Mouse (Mus musculus): Measurements from ENCODE around the gene Gpm6b. TPM values are rescaled to one million over a fixed set of nuclear protein-coding genes. Genes with fewer than 3 reads are reported as not detected.

The Gpm6b gene
- 238 and 260 TPM in 2 replicates for polyA plus RNA-seq (2015; fragmentation: Nextera tagmentation; extraction: Ambion mirVana)

DNA sequence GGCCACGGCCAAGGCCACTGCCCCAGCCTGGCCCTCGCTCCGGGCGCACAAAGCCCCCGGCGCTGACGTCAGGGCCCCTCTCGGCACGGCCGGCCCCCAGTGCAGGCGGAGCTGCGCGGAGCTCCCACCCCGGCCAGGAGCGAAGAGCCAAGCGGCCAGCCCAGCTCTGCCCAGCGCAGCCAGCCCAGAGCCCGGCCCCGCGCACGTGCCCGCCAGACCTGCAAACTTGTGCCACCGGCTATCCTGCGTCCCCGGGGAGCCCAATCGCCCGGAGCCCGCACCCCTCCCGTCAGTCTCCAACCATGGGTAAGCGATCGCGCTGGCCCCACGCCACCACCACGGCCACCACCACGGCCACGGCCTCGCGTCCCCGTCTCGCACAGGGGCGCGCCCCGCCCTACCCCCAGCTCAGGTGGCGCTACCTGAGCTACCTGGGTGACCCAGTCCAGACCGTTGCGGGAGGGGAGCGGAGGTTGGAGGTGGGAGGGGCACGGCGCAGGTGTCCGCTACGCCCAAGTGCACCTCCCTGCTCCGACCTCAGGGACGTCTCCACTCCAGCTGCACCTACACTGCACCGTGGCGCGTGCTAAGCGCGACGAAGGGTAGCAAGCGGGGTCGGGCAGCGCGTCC, at the start of gene Gpm6b:
Gene Gpm6b, plus strand, starts transcription at position 81 of the 630 bp plus-strand sequence.
- peak within 1 kb of the TSS; percentile 78 for H3K4me2 ChIP-seq
- peak; percentile 91 for ATAC-seq (ENCODE audit: low FRiP score)

DNA sequence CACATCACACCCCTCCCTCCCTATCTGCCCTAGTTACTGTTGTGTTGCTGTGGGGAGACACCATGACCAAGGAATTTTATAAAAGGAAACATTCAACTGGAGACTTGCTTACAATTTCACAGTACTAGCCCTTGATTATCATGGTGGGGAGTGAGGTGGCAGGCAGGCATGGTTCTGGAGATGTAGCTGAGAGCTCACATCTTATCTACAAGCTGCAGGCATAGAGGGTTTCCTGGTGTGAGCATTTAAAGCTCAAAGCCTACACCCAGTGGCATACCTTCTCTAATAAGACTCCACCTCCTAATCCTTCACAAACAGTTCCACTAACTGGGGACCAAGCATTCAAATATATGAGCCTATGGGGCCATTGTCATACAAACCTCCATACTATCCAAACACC, 42.4 kb upstream of the Gpm6b start:
- H3K27me3 ChIP-seq (replicated peaks) = no peaks in the 10 kb centered on the region
- no peaks in the 10 kb centered on the region for H3K4me1 ChIP-seq
- no peak overlapping the region for H3K27ac ChIP-seq (replicated peaks)

More for the DNA sequence above, at the start of gene Gpm6b:
- Histone ChIP-seq H3K9ac (replicated peaks) (peak within 1 kb of the TSS; percentile 62), H3K4me3 (replicated peaks) (peak within 1 kb of the TSS; percentile 55), H3K27ac (replicated peaks) (peak within 1 kb of the TSS; percentile 56), H3K9me3 (replicated peaks) (no peaks in the 10 kb centered on the region), H3K36me3 (no peaks in the 10 kb centered on the region), H3K4me1 (peaks cover 8% of the 10 kb centered on the region; the same call in 1 of the 2 replicates), H3K27me3 (replicated peaks) (peaks cover 13% of the 10 kb centered on the region; the same call in 1 of the 2 replicates)
- WGBS = 27% methylated on average over 61 of the region's 63 CpGs

DNA sequence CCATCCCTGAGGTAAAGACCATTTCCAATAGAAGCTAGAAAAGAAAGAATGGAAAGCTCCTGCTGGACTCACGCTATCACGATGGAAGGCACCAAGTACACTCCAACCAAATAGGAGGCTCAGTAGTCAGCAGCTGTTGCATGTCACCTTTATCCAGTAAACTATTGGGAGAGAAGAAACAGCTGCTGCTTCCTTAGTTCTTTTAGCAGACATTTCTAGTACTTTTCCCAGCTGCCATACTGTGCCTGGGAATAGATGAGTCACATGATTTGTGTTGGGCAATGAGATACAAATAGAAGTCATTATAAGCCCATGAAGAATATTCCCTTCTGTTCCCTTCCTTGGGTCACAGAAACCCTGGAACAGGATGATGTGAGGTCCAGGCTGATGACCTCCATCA, 40.4 kb upstream of the Gpm6b start:
- Histone ChIP-seq H3K27me3 (replicated peaks) (no peaks in the 10 kb centered on the region), H3K27ac (replicated peaks) (no peak overlapping the region), H3K4me1 (no peaks in the 10 kb centered on the region), H3K36me3 (no peaks in the 10 kb centered on the region), H3K4me2 (no peak overlapping the region), H3K9me3 (replicated peaks) (no peaks in the 10 kb centered on the region), H3K4me3 (replicated peaks) (no peak overlapping the region), H3K9ac (replicated peaks) (no peak overlapping the region)
- ATAC-seq (ENCODE audit: low FRiP score) = no peak
- 93% methylated on average over 2 of the region's 2 CpGs for WGBS

More for the DNA sequence above, 42.4 kb upstream of the Gpm6b start:
- Histone ChIP-seq H3K9me3 (replicated peaks) (no peaks in the 10 kb centered on the region), H3K4me3 (replicated peaks) (no peak overlapping the region), H3K36me3 (no peaks in the 10 kb centered on the region), H3K4me2 (no peak overlapping the region), H3K9ac (replicated peaks) (no peak overlapping the region)
- no peak for ATAC-seq (ENCODE audit: low FRiP score)

DNA sequence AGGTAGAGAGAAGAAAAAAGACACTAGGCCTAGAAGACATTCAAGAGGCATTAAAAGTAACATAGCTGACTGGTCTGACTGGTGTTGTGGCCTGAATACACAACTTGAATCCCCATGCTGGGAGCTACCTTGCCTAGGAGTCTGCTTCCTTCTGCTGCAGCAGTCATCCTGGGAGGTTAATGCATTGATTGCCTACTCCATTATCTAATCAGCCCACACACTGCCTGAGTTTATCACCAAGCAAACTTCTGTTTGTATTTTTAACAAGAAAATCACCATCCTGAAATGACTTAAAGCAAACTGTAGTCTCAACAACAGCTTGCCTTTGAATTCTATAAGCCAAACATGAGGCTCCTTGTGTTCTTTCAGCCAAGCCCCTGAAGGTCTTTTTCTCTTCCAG, 38.9 kb upstream of the Gpm6b start:
- Histone ChIP-seq H3K4me3 (replicated peaks) (no peak overlapping the region), H3K4me2 (no peak overlapping the region), H3K9me3 (replicated peaks) (no peaks in the 10 kb centered on the region), H3K36me3 (no peaks in the 10 kb centered on the region), H3K27me3 (replicated peaks) (no peaks in the 10 kb centered on the region), H3K4me1 (no peaks in the 10 kb centered on the region), H3K9ac (replicated peaks) (no peak overlapping the region), H3K27ac (replicated peaks) (no peak overlapping the region)
- ATAC-seq (ENCODE audit: low FRiP score) = no peak

DNA sequence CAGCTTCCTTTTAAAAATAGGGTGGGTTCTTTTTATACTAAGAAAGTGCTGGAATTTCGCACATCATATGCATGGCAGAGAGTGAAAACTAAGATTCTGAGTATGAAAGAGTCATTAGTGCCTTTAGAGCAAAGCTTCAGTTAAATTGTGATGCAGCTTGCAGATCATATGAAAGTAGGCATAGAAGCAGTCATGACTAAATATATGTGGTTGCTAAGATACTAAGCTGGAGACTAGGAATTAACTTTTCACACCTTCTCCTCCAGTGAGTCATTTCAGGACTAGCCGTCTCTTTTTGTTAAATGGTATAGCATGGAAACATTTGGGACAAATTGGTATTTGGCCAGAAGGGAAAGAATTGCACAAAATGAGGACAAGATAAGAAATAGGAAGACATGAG, 24.1 kb upstream of the Gpm6b start:
- H3K27me3 ChIP-seq (replicated peaks) = peaks cover 12% of the 10 kb centered on the region
- H3K36me3 ChIP-seq = no peaks in the 10 kb centered on the region

DNA sequence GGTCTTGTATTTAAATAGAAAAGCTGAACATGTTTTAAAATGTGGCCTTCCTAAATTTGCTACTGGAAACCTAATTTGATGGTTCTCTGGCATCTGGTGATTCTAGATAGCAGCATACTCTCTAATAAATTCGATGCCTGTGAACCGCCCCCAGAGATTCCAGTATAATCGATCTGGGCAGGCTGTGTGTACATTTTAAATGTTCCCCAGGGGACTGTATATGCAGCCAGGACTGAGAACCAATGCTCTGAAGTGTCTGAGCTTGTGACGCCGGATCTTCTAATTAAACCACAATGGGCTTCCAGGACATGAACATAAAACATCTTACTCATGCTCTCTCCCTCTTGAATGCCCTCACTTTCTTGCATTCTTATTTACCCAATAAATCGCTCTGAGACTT, 22.5 kb upstream of the Gpm6b start:
- peaks cover 12% of the 10 kb centered on the region for H3K27me3 ChIP-seq (replicated peaks)
- H3K9me3 ChIP-seq (replicated peaks) = no peaks in the 10 kb centered on the region
- no peak overlapping the region for H3K4me3 ChIP-seq (replicated peaks)
- H3K4me1 ChIP-seq = no peaks in the 10 kb centered on the region
- no peaks in the 10 kb centered on the region for H3K36me3 ChIP-seq
- no peak overlapping the region for H3K4me2 ChIP-seq
- ATAC-seq (ENCODE audit: low FRiP score) = no peak
- H3K9ac ChIP-seq (replicated peaks) = no peak overlapping the region
- no peak overlapping the region for H3K27ac ChIP-seq (replicated peaks)
- WGBS = 42% methylated on average over 6 of the region's 6 CpGs

More for the DNA sequence above, 24.1 kb upstream of the Gpm6b start:
- no peaks in the 10 kb centered on the region for H3K4me1 ChIP-seq
- H3K4me3 ChIP-seq (replicated peaks) = no peak overlapping the region
- H3K4me2 ChIP-seq = no peak overlapping the region
- ATAC-seq (ENCODE audit: low FRiP score) = no peak
- WGBS = 79% methylated on average over 2 of the region's 2 CpGs
- H3K9ac ChIP-seq (replicated peaks) = no peak overlapping the region
- no peaks in the 10 kb centered on the region for H3K9me3 ChIP-seq (replicated peaks)
- no peak overlapping the region for H3K27ac ChIP-seq (replicated peaks)

DNA sequence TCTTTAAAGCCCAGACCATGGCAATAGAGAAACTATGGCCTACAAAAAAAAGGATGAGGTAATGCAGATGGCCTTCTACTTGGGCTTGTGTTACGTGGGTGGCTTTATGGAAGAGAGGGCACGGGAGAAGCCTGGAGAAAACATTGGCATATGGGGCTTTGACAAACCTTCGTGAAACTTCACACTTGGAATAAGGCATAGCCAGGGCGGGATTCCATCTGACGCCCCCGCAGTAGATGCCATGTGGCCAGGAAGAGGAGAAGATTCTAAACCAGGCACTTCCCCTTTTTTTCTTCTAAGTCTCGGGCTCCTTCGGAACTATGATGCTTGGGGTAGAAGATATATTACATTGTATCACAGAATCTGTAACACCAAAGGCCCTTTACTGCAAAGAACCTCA, 22.0 kb upstream of the Gpm6b start:
- no peak overlapping the region for H3K27ac ChIP-seq (replicated peaks)
- 81% methylated on average over 8 of the region's 8 CpGs for WGBS
- ATAC-seq (ENCODE audit: low FRiP score) = no peak
- H3K9me3 ChIP-seq (replicated peaks) = no peaks in the 10 kb centered on the region
- H3K36me3 ChIP-seq = no peaks in the 10 kb centered on the region
- no peak overlapping the region for H3K4me3 ChIP-seq (replicated peaks)
- H3K9ac ChIP-seq (replicated peaks) = no peak overlapping the region
- H3K4me2 ChIP-seq = no peak overlapping the region
- no peaks in the 10 kb centered on the region for H3K4me1 ChIP-seq
- peaks cover 12% of the 10 kb centered on the region for H3K27me3 ChIP-seq (replicated peaks)

DNA sequence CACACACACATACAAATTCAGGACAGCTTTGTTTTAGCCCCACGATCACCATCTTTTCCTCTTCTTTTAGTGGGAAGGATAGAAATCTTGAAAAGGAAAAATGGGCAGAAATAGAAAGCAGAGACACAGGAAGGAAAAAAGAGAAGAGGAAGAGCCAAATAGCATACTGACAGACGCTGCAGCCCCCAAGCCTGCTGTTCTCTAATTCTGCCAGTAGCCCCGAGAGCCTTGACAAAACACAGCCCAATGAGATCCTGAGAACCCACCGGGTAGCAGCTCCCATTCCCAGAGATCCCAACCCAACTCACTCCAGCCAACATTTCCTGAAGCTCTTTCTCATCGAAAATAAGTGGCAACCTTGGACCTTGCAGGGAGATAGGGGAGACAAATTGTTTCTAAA, 19.4 kb upstream of the Gpm6b start:
- H3K4me3 ChIP-seq (replicated peaks) = no peak overlapping the region
- H3K27ac ChIP-seq (replicated peaks) = no peak overlapping the region
- 67% methylated on average over 5 of the region's 5 CpGs for WGBS
- no peak overlapping the region for H3K4me2 ChIP-seq
- peaks cover 12% of the 10 kb centered on the region for H3K27me3 ChIP-seq (replicated peaks)
- no peaks in the 10 kb centered on the region for H3K4me1 ChIP-seq
- no peaks in the 10 kb centered on the region for H3K36me3 ChIP-seq
- ATAC-seq (ENCODE audit: low FRiP score) = no peak
- H3K9me3 ChIP-seq (replicated peaks) = no peaks in the 10 kb centered on the region
- no peak overlapping the region for H3K9ac ChIP-seq (replicated peaks)

DNA sequence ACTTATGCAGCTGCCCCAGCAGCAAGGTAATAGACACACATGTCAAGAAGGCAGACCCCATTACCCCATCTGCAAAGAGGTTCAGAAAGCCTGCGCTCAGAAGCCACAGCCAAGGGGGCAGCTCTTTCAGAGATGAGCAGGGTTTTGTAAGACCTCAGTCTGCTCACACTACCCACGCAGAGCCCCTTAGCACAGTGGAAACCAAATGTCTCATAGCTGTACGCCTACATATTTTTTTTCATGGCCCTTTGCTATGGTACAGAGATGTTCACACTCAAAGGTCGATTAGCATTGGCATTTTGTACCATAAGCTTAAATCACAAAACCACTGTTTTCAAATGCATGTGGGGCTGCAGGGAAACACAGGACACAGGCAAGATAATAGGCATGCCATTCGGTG, 11.9 kb upstream of the Gpm6b start:
- H3K9ac ChIP-seq (replicated peaks) = no peak overlapping the region
- H3K27ac ChIP-seq (replicated peaks) = no peak overlapping the region
- ATAC-seq (ENCODE audit: low FRiP score) = no peak
- peaks cover 5% of the 10 kb centered on the region; the same call in 1 of the 2 replicates for H3K27me3 ChIP-seq (replicated peaks)
- H3K4me1 ChIP-seq = no peaks in the 10 kb centered on the region
- H3K4me3 ChIP-seq (replicated peaks) = no peak overlapping the region
- H3K36me3 ChIP-seq = no peaks in the 10 kb centered on the region
- no peak overlapping the region for H3K4me2 ChIP-seq
- 78% methylated on average over 5 of the region's 5 CpGs for WGBS
- no peaks in the 10 kb centered on the region for H3K9me3 ChIP-seq (replicated peaks)

DNA sequence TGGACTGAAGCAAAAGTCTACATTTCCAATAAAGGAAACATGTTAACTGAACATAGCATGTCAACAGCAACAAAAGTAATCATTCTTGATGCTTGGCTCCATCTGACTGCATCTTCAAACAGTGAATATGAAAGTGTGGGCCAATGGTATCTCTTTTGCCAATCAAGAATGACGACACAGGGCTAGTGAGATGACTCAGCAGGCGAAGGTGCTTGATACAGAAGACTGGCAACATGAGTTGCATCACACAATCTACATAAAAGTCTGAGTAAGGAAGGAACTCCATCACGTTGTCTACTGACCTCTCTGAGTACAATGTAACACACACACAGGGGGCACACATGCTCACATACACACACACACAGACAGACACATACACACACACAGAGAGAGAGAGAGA, 9.0 kb upstream of the Gpm6b start:
- H3K9me3 ChIP-seq (replicated peaks) = no peaks in the 10 kb centered on the region
- ATAC-seq (ENCODE audit: low FRiP score) = no peak

DNA sequence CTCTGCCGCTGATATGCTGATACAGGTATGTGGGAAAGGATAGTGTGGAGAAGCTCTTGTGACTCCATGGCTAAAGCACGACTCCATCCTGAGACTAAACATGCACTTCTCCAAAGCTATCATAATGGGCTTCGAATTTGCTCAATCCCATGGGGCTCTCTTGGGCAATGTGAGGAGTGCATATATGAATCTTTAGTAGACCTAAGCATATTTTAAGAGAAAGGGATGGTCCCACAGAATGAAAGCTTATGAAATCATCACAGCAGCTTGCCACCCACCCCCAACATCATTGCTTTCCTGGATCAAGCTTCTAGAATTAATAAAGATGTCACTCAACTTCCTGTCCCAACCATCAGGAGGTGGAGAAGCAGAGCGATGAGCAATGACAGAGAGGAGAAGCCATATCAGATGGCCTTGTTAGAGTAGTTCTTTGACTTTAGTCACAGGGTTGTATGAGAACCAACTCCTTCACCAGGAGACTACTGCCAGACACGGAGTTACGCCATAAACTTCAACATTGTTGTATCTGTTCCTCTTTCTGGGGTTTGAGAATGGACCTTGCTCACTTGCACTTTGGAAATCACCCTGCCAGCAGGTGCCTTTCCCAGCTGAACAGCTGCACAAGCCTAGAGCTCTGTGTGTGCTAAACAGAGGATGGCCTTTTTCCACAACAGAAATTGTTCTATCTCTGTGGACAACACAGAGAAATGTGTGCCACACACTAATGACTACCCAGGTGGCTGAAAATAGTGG, 8.0 kb upstream of the Gpm6b start:
- Histone ChIP-seq H3K36me3 (no peaks in the 10 kb centered on the region), H3K4me1 (no peaks in the 10 kb centered on the region), H3K4me2 (no peak overlapping the region), H3K9ac (replicated peaks) (no peak overlapping the region), H3K9me3 (replicated peaks) (no peaks in the 10 kb centered on the region), H3K4me3 (replicated peaks) (no peak overlapping the region), H3K27ac (replicated peaks) (no peak overlapping the region), H3K27me3 (replicated peaks) (peaks cover 2% of the 10 kb centered on the region; the same call in 1 of the 2 replicates)
- WGBS = 89% methylated on average over 6 of the region's 6 CpGs
- ATAC-seq (ENCODE audit: low FRiP score) = no peak

More for the DNA sequence above, 9.0 kb upstream of the Gpm6b start:
- H3K4me3 ChIP-seq (replicated peaks) = no peak overlapping the region
- WGBS = 74% methylated on average over 3 of the region's 3 CpGs
- H3K9ac ChIP-seq (replicated peaks) = no peak overlapping the region
- no peaks in the 10 kb centered on the region for H3K4me1 ChIP-seq
- H3K36me3 ChIP-seq = no peaks in the 10 kb centered on the region
- H3K4me2 ChIP-seq = no peak overlapping the region
- H3K27ac ChIP-seq (replicated peaks) = no peak overlapping the region
- peaks cover 2% of the 10 kb centered on the region; the same call in 1 of the 2 replicates for H3K27me3 ChIP-seq (replicated peaks)

DNA sequence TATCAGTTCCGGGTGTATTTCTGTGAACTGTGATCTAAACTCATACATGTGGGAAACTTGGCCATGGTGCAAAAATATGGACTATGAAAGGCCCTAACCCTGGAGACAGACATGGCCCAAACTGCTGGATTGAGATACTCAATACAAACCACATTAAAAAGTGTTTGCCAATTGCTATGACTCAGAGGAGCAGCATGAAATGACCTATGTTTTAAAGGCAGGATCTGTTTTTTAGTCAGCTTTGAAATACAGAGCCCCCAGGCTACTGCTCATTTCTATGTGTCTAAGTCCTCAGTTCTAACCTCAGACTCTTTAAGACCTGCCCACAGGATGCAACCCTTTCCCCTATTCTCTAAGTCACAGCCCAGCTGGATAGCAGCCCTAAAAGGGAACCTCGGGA, 2.6 kb upstream of the Gpm6b start:
- Histone ChIP-seq H3K4me3 (replicated peaks) (no peak overlapping the region), H3K36me3 (no peaks in the 10 kb centered on the region), H3K27me3 (replicated peaks) (peaks cover 13% of the 10 kb centered on the region; the same call in 1 of the 2 replicates), H3K9ac (replicated peaks) (no peak overlapping the region), H3K9me3 (replicated peaks) (no peaks in the 10 kb centered on the region), H3K4me1 (peaks cover 8% of the 10 kb centered on the region; the same call in 1 of the 2 replicates), H3K4me2 (no peak overlapping the region), H3K27ac (replicated peaks) (no peak overlapping the region)
- no peak for ATAC-seq (ENCODE audit: low FRiP score)
- WGBS = 51% methylated on average over 2 of the region's 2 CpGs

Measured in neural tube, embryonic 15.5 days (tissue).